Mouse (Mus musculus) kidney, adult 9 months (tissue): ENCODE measurements at regions not wholly inside any gene's neighbourhood (a gene's known extent, or its start where the extent isn't known, plus 50 kb on each side); places are given as distances from the start of the nearest gene placed in this dataset.

ENCODE experiments used
- DNase-seq: peaks from one replicate; pipeline ENCODE4 v3.0.0; 2022

- no peak for DNase-seq
Observed at GRCm38 (mm10) chr1:146185444-146185843, 309.1 kb upstream of the Brinp3 start.

- DNase-seq = no peak
Observed at GRCm38 (mm10) chr1:146211646-146212045, 282.9 kb upstream of the Brinp3 start.

DNA sequence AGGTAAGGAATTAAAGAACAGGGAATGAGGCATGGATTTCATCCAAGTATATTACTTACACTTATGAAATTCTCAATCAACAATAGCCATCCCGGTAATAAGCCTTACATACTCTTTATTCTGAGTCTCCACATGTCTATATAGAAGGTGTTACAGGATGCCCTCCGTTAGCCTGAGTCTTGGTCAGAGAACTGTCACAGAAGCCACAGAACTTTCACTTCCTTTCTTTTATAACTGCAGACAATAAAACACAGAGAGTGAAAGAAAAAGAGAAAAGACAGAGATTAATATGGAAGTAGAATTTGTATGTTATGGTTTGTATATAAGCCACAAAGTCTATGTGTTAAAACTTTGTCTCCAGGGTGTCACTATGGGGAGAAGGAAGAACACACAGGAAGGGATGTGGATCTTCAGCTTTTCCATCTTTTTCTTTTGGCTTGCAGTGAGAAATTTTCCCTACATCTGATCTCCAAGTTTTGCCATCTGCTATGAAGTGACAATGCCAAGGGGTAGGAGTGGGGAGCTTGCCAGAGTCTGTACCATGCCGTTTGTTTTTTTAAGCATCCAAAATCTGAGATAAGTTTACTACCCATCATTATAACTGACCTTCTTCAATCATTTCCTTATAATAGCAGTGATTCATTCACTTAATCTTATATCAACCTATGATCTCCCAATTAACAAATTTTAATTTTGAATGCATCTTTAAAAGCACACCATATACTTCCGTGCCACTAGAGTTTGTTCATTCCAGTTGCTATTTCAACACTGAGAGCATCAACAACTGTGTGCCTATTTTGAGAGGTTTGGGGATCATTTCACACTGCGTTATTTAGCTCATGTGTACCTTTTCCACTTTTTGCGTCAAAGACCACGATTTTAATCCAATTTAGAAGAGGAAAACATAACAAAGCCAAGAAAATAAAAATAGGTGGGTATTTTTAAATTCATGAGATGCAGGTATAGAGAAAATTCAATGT lies 262.8 kb upstream of the Brinp3 start:
- no peak for DNase-seq

- no peak for DNase-seq
Observed at GRCm38 (mm10) chr1:146260400-146260799, 234.2 kb upstream of the Brinp3 start.

DNA sequence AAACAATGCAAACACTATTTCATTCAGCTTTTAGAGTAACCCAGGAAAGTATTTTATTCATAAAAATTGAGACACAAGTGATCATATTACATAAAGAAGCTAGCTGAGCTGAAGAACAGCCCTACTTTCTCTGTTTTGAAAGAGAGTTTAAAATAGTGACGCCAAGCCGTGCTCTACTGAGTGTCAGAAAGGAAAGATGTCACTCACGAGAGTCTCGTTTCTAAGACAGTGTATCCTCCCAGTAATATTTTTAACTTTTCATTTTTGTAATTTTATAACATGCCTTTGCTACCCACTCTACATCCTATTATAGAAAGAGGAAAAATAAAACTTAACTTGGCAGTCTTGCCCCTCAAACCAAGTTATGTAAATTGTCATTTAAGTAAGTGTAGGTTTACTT lies 195.5 kb upstream of the Brinp3 start:
- no peak for DNase-seq

- DNase-seq = no peak
Observed at GRCm38 (mm10) chr1:146312547-146312946, 182.0 kb upstream of the Brinp3 start.

GRCm38 (mm10) chr1:146316172-146317158 lies 178.1 kb upstream of the Brinp3 start:
- peak; percentile 1 for DNase-seq

- no peak for DNase-seq
Observed at GRCm38 (mm10) chr1:146322026-146322425, 172.5 kb upstream of the Brinp3 start.

DNA sequence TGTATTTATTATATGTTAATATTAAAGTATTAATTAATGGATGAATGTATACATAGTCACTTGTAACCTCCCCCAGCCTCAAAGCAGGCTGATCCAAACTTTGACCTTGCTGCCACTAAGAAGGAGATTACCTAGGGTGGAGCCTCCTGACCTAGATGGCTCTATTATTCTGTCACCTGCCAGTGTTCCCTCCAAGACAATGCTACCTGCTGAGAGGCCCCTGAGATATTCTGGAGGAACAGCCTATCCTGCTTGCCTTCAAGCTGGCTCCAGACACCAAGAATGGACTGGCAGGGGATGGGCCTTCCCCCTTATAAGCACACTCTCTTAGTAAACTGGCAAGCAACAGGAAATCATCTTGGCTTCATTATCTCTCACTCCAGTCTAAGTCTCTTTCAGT lies 171.7 kb upstream of the Brinp3 start:
- no peak for DNase-seq

- no peak for DNase-seq
Observed at GRCm38 (mm10) chr1:146337049-146337448, 157.5 kb upstream of the Brinp3 start.

GRCm38 (mm10) chr1:146356964-146357363 lies 137.6 kb upstream of the Brinp3 start:
- no peak for DNase-seq

DNA sequence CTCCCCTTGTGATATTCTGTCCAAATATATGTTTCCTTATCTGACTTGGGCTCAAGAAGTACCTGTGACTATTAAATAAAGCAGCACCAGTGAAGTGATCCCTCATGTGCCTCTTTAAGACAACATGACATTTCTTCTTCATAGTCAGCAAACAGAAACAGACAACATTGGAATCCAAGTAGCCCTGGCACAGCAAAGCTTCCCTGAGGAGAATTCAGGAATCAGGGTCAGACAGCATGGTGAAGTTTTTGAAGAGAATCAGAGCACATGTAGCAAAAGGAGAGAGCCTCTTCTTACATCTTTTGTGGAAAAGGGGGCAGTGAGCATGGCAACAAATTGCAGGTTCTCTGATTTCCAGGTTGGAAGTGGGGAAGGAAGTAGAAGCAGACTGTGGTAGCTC lies 136.3 kb upstream of the Brinp3 start:
- no peak for DNase-seq

DNA sequence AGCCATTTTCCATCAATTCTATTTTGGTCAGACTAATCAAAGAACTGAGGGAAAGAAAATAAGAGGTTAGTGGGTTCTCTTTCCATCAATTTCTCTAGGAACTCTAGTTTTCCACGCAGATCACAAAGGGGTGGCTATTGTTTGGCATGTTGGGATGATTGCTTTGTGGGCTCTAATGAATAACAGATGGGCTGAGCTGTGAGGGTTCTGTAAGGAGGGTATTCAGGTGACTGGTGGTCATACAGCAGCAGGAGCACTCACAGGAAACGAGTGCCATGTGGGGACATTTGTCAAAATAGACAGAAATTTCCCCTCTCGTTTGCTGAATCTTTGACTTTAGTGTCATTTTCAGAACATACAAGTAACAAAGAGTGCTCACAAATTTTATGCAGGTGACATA lies 134.9 kb upstream of the Brinp3 start:
- no peak for DNase-seq

- no peak for DNase-seq
Observed at GRCm38 (mm10) chr1:146360124-146360523, 134.4 kb upstream of the Brinp3 start.

- DNase-seq = no peak
Observed at GRCm38 (mm10) chr1:146363777-146364176, 130.8 kb upstream of the Brinp3 start.
